ENCODE assay signal across 13 mouse cellular contexts in genomic region chr2:181276766-181277165, GRCm38 (mm10). TPM values are rescaled to one million over a fixed set of nuclear protein-coding genes. Genes with fewer than 3 reads are reported as not detected.
DNase-seq lines count a peak whose midpoint lies in the region; ATAC-seq and TF ChIP-seq lines count a peak whose summit lies in the region.
"Had no signal": no experiment of that assay in that cellular context is flagged by ENCODE, and none has a peak within 500 bp of the region (broad histone marks: within the 10 kb centered on the region; RNA-seq: fewer than 3 reads in every experiment).

No protein-coding gene starts in this region.

- H3K9ac ChIP-seq in kidney, embryonic 16.5 days (replicated peaks; ENCODE audit: low read length) = no peak overlapping the region
- H3K9ac ChIP-seq: limb, embryonic 13.5 days; midbrain, embryonic 12.5 days had no signal

- 52% methylated on average over 1 of the region's 1 CpGs for WGBS in kidney, adult 2 months
- WGBS in kidney, embryonic 16.5 days = 67% methylated on average over 1 of the region's 1 CpGs
- 89% methylated on average over 1 of the region's 1 CpGs for WGBS in cerebellum, adult 2 months

- TF ChIP-seq CTCF in kidney, adult 2 months (conservative IDR thresholded peaks at IDR 0.05; ENCODE audit: insufficient read depth, insufficient read length, low read depth, low read length) = no peak
- no peak for TF ChIP-seq CTCF in cerebellum, adult 2 months (IDR thresholded peaks at IDR 0.05; ENCODE audit: borderline replicate concordance, insufficient read depth, low read depth, low read length)

- H3K27ac ChIP-seq in kidney, adult 2 months (ENCODE audit: insufficient read depth, low read depth, low read length) = peak overlapping the region; percentile 79; the same call in 1 of the 2 replicates
- no peak overlapping the region for H3K27ac ChIP-seq in kidney, embryonic 16.5 days (ENCODE audit: low read length)
- H3K27ac ChIP-seq in cerebellum, adult 2 months (ENCODE audit: insufficient read depth, low read length) = no peak overlapping the region
- H3K27ac ChIP-seq: limb, embryonic 13.5 days; midbrain, embryonic 12.5 days had no signal

- H3K4me2 ChIP-seq in kidney, embryonic 16.5 days (replicated peaks; ENCODE audit: low read depth, low read length) = no peak overlapping the region
- H3K4me2 ChIP-seq: limb, embryonic 13.5 days; midbrain, embryonic 12.5 days had no signal

- peak; percentile 89 for DNase-seq in kidney, adult 2 months
- DNase-seq in adrenal gland, postnatal 14 days = peak; percentile 43
- peak; percentile 56 to 80 for DNase-seq in kidney, postnatal 36 days
- DNase-seq in lung, postnatal 4 days = peak; percentile 33 to 46
- no peak for DNase-seq in testis, postnatal 14 days (ENCODE audit: low spot score)
- DNase-seq in cerebellum, adult 2 months = no peak
- DNase-seq: cerebellum, adult 11 months; spleen, adult 18-20 months had no signal

- H3K27me3 ChIP-seq in kidney, adult 2 months (replicated peaks; ENCODE audit: control insufficient read depth, insufficient read depth, low read length) = no peaks in the 10 kb centered on the region
- H3K27me3 ChIP-seq in kidney, embryonic 16.5 days (ENCODE audit: insufficient read depth, low read length) = no peaks in the 10 kb centered on the region
- no peaks in the 10 kb centered on the region for H3K27me3 ChIP-seq in cerebellum, adult 2 months (ENCODE audit: control insufficient read depth, insufficient read depth, low read length)
- H3K27me3 ChIP-seq: limb, embryonic 13.5 days; midbrain, embryonic 12.5 days had no signal

- TF ChIP-seq POLR2A in kidney, adult 2 months (IDR thresholded peaks at IDR 0.05; ENCODE audit: low read depth, low read length) = no peak
- TF ChIP-seq POLR2A in cerebellum, adult 2 months (IDR thresholded peaks at IDR 0.05; ENCODE audit: borderline replicate concordance, insufficient read depth, low read length) = no peak

- H3K9me3 ChIP-seq in kidney, embryonic 16.5 days (ENCODE audit: low read length) = no peaks in the 10 kb centered on the region
- H3K9me3 ChIP-seq: limb, embryonic 13.5 days; midbrain, embryonic 12.5 days had no signal

- H3K4me1 ChIP-seq in kidney, adult 2 months (ENCODE audit: control insufficient read depth, insufficient read depth, low read length) = 0 out of 2 replicates have a peak, but pooled peaks cover 2% of the 10 kb centered on the region
- H3K4me1 ChIP-seq in kidney, embryonic 16.5 days (ENCODE audit: insufficient read depth, low read length) = no peaks in the 10 kb centered on the region
- H3K4me1 ChIP-seq in cerebellum, adult 2 months (ENCODE audit: control insufficient read depth, insufficient read depth, low read length) = no peaks in the 10 kb centered on the region
- H3K4me1 ChIP-seq: limb, embryonic 13.5 days; midbrain, embryonic 12.5 days had no signal

- no peak for ATAC-seq in kidney, embryonic 16.5 days (ENCODE audit: low FRiP score, low TSS enrichment)

- H3K36me3 ChIP-seq in kidney, adult 2 months (ENCODE audit: control insufficient read depth, insufficient read depth, low read length) = peaks cover 1% of the 10 kb centered on the region; the same call in 1 of the 2 replicates
- peaks cover 39% of the 10 kb centered on the region for H3K36me3 ChIP-seq in kidney, embryonic 16.5 days (ENCODE audit: insufficient read depth, low read length)

- no peak overlapping the region for H3K4me3 ChIP-seq in kidney, adult 2 months (ENCODE audit: insufficient read depth, low read depth, low read length)
- no peak overlapping the region for H3K4me3 ChIP-seq in kidney, embryonic 16.5 days (ENCODE audit: low read length)
- no peak overlapping the region for H3K4me3 ChIP-seq in cerebellum, adult 2 months (replicated peaks; ENCODE audit: insufficient read depth, low read depth, low read length)
- H3K4me3 ChIP-seq: limb, embryonic 13.5 days; midbrain, embryonic 12.5 days had no signal

RNA-seq across cellular contexts. Expression of gene Gmeb2, which starts 11.1 kb away (rescaled TPM):
- polyA plus RNA-seq in kidney, adult 2 months (2012; rRNA removed) = 12.8 and 14.5 TPM in 2 replicates
- 15.7 and 18.7 TPM in 2 replicates for polyA plus RNA-seq in kidney, embryonic 16.5 days (2015; fragmentation: Nextera tagmentation; extraction: Ambion mirVana)
- 16.4 and 17.9 TPM in 2 replicates for total RNA-seq in adrenal gland, postnatal 14 days (2021)
- 28.7 and 30.1 TPM in 2 replicates for polyA plus RNA-seq in cerebellum, adult 2 months (2012; rRNA removed)

RNA-seq across cellular contexts. Expression of gene Helz2, which starts 34.9 kb away (rescaled TPM):
- polyA plus RNA-seq in kidney, adult 2 months (2012; rRNA removed) = 15.4 and 17.5 TPM in 2 replicates
- polyA plus RNA-seq in kidney, embryonic 16.5 days (2015; fragmentation: Nextera tagmentation; extraction: Ambion mirVana) = 1.9 and 2.0 TPM in 2 replicates
- 19.2 and 23.9 TPM in 2 replicates for total RNA-seq in adrenal gland, postnatal 14 days (2021)
- polyA plus RNA-seq in cerebellum, adult 2 months (2012; rRNA removed) = 2.4 and 2.8 TPM in 2 replicates

RNA-seq across cellular contexts. Expression of gene Stmn3, which starts 37.5 kb away (rescaled TPM):
- polyA plus RNA-seq in kidney, adult 2 months (2012; rRNA removed) = 0.46 and 2.4 TPM in 2 replicates
- 3.7 and 7.7 TPM in 2 replicates for polyA plus RNA-seq in kidney, embryonic 16.5 days (2015; fragmentation: Nextera tagmentation; extraction: Ambion mirVana)
- total RNA-seq in adrenal gland, postnatal 14 days (2021) = 10.6 and 19.4 TPM in 2 replicates
- 1,100 TPM in 2 replicates for polyA plus RNA-seq in cerebellum, adult 2 months (2012; rRNA removed)

RNA-seq across cellular contexts. Expression of gene Rtel1, which starts 42.8 kb away (rescaled TPM):
- 30.2 and 30.9 TPM in 2 replicates for polyA plus RNA-seq in kidney, adult 2 months (2012; rRNA removed)
- polyA plus RNA-seq in kidney, embryonic 16.5 days (2015; fragmentation: Nextera tagmentation; extraction: Ambion mirVana) = 51.2 and 57.9 TPM in 2 replicates
- total RNA-seq in adrenal gland, postnatal 14 days (2021) = 37.6 and 38.6 TPM in 2 replicates
- polyA plus RNA-seq in cerebellum, adult 2 months (2012; rRNA removed) = 88.5 and 103 TPM in 2 replicates

RNA-seq across cellular contexts. Expression of gene Fndc11, which starts 57.0 kb away (rescaled TPM):
- polyA plus RNA-seq in kidney, adult 2 months (2012; rRNA removed) = 0.72 and 0.77 TPM in 2 replicates
- polyA plus RNA-seq in kidney, embryonic 16.5 days (2015; fragmentation: Nextera tagmentation; extraction: Ambion mirVana) = 0.26 and 0.59 TPM in 2 replicates
- total RNA-seq in adrenal gland, postnatal 14 days (2021) = not detected in 2 replicates
- polyA plus RNA-seq in cerebellum, adult 2 months (2012; rRNA removed) = 0.46 TPM in 1 of 2 replicates, not detected in the other
- total RNA-seq: layer of hippocampus, postnatal 10 days had no signal
- polyA plus RNA-seq: neural tube, embryonic 11.5 days had no signal

Comparison
In these comparisons a context has a peak if more than half of its experiments do, and no peak if none do; other contexts are left out.
1. DNase-seq: peak in kidney, adult 2 months (single experiment), adrenal gland, postnatal 14 days (single experiment), kidney, postnatal 36 days (2 of 2) and lung, postnatal 4 days (2 of 2); none in testis, postnatal 14 days (single experiment) and cerebellum, adult 2 months (0 of 2).
2. RNA of gene Stmn3, which starts 37.5 kb away (polyA plus RNA-seq): 1,100 TPM in cerebellum, adult 2 months; 3.7 to 7.7 TPM in kidney, embryonic 16.5 days and 0.46 to 2.4 TPM in kidney, adult 2 months; every median in the first group is over 100 times any median in the second.